Mouse (Mus musculus) urinary bladder, adult 2 months (tissue): ENCODE data around the gene Acadm. TPM values are rescaled to one million over a fixed set of nuclear protein-coding genes. Genes with fewer than 3 reads are reported as not detected.
A peak's percentile ranks its signal among the peaks of the same experiment; 100 is the strongest.

Experiments
- DNase-seq: peaks from one replicate; pipeline ENCODE4 v3.0.0; 2022; ENCODE audit warnings: low spot score
- polyA plus RNA-seq: library from polyadenylated mRNA; depleted of rRNA; stranded (reverse); fragments of >200 nt; gene quantifications from 2 replicates; pipeline ENCODE4 v1.2.3, GENCODE M21; 2012

The Acadm gene
- polyA plus RNA-seq, 1 experiment = 111 TPM

DNA sequence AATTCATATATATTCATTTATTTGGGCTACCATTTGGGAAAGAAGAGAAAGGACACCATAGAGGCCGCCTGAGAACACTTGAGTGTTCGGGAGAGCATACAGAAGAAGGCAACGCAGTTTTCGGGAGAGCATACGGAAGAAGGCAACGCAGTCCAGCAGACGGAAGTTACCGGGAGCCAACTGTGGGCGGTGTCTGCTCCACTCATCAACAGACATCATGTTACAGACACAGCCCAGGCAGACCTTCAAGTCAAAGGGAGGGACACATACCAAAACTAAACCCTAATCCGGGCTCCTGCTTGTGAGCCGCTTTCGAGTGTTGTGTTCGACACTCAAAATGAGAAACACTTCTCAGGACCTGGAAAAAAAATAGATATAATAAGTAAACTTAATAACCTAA is 2.8 kb downstream of the Acadm start:
- DNase-seq = no peak

DNA sequence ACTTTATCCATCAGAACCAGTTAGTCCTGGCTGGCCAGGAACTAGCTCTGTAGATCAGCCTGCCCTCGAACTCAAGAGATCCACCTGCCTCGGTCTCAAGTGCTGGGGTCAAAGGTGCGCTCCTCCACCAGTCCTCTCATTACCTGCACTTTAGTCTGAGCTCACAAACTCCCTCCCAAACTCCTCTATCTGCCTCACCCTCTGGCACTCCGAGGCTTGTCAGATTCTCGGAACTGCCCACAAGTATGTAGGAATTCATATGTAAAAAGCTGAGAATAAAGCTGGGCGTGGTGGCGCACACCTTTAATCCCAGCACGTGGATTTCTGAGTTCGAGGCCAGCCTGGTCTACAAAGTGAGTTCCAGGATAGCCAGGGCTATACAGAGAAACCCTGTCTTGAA is 3.9 kb downstream of the Acadm start:
- DNase-seq = no peak

DNA sequence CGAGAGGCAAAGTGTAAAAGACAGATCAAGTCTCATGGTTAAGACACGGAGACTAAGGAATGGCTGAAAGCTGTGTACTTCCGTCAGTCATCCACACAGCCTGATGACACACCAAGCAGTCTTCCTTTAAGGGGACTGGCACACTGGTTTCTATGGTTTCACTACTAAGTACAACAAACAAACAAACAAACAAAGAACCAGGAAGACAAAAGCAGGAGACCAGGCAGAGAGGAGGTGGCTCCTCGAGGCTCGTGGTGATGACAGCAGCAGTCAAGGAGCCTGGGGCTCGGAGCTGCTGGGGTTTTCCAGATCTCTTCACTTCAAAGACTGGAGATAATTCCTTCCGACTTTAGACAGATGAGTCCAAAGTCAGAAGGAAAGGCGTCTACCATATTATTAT is 4.4 kb downstream of the Acadm start:
- DNase-seq = no peak

DNA sequence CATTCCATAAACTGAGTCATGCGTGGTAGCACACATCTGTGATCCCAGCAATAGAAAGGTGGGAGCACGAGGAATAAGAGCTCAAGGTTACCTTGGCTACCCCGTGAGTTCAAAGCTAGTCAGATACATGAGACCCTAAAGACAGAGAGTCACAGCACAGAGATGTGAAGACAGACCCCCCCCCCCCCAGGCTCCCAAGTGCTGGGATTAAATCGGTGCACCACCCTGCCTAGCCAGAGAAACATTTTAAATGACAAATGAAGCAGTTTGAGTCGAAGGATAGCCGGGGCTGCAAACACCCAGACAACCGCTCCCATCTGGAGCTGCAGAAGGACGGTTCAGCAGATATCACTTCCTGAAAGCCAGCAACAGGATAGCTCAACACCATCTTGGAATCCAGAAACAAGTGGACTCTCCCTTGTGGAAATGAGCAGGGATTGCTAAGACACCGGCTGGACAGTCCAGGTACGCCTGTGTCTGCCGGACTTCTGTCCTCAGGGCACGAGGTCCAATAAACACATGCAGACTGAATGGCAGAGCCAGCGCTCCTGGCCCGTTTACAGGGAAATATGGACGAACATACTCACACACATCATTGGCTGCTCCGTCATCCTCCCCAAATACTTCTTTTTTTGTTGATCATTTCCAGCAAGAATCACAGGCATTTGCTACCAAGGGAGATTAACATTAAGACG is 7.2 kb downstream of the Acadm start:
- DNase-seq = no peak

DNA sequence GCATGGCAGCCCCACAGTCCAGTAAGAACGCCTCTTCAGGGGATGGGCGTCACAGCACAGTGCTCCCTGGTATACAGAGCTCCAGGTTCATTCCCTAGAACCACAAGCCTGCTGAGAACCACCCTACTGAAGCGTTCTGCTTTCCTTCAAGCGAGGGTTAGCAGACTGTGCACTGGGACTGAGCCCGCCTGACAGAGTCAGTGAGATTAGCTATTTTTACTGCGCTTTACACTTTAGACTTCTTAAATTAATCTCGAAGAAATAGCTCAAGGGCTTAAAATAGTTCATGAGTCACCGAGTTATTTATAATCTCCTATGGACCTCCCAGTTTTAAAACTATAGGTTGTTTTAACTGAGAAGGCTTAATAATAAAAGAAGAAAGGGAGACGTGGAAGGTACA is 8.6 kb downstream of the Acadm start:
- no peak for DNase-seq

DNA sequence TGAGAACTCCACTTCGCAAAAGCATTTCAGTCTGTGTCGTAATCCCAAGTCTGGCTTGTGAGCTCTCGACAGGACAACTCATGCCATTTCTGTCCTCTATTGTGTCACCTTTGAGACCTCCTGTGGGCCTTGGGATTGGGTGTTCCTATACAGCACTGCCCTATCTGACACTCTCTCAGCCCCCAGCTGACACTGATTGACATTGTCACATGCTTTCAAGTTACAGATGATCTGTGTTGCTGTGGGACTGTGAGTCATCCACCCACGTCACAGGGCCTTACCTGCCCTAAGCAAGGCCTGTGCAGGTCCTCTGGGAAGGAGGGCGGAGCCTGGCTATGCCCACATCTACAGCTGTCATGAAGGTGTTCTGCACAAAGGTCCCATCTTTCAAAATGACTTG is 12.0 kb downstream of the Acadm start:
- no peak for DNase-seq

DNA sequence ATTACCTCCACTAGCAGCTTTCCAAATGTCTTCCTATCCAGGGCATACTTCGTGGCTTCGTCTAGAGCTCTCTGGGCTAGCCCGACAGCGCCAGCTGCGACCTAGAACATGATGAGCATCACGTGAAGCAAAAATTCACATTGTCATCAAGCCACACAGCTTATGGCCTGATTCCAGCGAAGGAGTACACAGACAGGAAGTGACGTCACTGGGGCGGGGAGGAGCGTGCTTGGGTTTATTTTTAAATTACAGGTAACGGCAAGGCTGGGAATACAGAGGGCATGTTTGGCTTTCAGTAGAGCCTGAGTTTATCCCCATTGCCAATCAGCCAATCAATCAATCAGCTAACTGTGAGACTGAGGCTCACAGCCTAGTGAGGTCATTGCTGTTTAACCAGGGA is 14.9 kb downstream of the Acadm start:
- DNase-seq = no peak

DNA sequence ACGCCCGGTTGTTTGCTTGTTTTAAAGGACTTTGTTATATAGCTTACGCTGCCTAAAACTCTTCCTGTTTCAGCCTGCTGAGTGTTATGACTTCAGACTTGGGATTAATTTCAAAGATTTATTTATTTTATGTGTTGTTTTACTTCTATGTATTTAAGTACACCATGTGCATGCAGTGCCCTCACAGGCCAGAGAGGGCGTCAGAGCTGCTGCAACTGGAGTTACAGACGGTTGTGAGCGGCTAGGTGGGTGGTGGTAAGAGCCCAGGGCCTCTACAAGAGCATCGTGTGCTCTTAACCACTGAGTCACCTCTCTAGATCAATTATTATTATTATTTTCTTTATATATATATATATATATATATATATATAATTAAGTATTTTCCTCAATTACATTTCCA is 18.1 kb downstream of the Acadm start:
- DNase-seq = no peak

DNA sequence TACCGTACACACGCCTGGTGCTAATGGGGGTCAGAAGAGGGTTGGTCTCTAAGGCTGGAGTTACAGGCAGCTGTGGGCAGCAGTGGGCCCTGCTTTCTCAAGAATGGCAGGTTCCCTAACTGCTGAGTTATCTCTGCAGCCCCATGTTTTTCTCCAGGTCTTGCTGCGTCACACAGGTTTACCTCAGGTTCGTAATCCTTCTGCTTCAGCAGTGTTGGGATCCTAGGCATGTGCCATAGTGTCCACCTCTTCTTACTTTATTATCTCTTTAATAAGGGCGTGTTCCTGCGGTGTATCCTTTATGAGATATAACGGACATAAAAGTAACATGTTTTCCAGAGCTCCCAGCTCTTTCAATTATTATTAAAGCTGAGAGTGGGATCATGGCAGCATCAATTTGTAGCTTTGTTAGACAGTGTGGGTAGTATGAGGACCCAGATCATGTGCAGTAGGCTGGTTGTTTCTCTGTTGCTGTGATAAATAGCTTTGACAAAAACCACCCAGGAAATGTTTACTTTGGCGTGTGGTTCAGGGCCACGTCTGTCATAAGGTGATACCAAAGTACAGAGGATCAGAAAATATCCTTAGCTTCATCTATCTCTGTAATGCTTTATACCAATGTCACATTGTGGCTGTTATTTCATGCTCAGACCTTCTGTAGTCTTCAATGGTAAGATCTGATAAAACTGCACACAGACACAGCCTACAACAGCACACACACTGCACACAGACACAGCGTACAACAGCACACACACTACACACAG is 23.1 kb downstream of the Acadm start:
- no peak for DNase-seq

DNA sequence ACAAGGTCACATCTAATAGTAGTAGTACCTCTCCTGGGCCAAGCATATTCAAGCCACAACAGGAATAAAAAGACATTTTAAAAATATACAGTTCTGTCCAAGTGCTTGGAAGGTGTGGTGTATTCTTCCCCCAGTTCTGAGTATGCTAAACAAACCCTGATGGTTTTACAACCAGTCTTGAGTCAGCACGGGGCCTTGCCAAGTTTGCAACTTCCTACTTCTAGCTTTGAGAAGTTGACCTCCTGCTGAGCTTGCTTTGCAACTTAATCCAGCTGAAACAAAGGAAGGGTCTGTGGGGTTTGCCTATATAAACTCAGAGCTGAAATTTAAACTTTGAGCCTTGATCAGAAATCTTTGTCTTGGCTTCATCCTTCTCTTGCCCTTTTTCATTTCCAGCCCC is 27.2 kb downstream of the Acadm start:
- no peak for DNase-seq

DNA sequence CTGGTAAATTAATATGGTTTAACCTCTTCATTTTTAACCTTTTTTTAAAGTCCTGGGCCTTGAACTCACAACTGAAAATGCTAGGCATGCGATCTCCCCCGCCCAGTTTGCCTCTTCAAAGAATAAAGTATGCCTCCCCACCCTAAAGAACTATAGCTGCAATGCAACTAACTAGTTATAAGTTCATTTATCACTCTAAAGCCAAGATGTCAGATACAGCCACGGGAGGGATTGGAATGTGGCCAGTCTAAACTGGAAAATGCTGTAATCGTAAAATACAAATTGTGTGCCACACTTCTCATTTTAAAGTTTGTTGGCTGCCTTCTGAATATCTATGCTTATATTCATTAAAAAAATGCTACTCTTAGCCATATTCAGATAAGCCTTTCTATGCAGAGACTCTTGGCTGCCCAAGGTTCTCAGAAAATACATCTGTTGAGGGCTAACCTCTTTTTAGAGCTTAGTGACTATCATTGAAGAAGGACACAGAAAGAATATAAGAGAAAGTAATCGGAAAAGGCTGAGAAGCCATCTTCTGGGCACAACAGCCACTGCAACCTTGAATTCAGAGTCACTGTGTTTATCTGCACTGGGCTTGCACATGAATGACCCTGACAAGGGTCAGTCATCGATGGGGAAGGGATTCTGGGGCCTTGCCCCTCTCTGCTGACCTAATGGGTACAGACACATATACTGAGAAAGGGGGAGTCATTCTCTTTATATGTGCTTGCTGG is 30.8 kb downstream of the Acadm start:
- DNase-seq = no peak

DNA sequence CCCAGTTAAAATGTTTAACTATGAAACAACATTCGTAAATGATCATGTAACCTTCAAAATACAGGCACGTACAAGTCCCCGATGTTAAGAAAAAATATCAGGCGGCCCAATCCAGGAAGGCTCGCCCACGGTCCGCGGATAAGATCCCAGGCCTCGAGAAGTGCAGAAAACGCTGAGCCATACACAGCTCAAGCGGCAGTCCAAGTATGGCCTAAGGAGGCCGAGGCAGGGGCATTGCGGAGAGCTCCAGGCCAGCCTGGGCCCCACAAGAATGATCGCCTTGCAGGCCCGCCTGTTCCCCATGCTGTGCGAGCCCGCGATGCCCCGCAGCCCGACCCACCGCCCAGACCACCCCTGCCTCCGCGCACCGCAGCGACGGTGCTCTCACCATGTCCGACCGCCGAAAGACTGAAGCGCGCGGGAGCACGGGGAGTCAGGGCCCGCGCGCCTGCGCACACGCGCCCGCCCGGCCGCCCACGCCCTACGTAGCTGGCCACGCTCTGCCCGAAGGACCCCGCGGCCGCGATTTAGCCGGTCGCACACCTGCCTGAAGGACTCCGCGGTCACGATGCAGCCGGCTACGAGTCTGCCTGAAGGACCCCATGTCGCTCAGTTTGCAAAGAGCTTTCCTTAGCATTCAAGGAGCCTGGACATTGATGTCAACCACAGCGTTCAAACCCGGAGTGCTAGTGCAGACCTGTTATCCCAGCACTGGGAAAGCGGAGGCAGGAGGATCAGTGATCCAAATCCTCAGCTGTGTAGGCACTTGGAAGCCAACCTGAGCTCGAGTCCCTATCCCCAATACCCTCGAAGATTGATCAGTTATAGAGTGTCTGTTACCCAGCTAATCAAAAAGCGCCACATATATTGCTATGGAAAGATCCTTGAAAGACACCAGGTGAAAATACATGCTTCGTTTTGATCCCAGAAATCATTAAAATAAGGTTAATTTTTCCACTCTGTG is 31.6 kb downstream of the Acadm start, which contains the start of gene Rabggtb:
Rabggtb (minus strand) TSS at position 464 of the 964 bp plus-strand sequence.
- DNase-seq = peak; percentile 90

DNA sequence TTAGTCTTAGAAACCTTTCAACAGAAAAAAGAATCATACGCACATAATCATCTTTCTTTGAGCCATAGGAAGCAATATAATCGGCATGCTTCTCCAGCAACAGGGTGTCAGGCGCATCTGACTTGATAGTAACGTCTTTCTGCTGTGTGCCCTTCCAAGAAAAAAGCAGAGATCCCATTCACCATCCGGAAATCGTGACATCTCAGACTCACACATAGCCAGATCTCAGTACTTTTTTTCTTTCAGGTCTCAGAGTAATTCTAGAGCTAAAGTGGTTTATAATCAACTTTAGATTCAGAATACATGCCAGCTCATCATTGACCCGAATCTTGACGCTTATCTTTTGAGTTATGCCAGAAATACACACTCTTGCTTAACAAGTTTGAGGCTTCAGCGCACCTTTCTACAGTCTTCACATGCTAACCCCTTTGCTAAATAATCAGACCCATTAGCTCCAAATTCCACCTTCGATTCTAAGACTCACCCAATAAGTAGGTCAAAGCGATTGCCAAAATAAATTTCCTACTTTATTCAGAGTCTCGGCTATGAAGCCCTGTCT is 32.5 kb downstream of the Acadm start:
- no peak for DNase-seq

DNA sequence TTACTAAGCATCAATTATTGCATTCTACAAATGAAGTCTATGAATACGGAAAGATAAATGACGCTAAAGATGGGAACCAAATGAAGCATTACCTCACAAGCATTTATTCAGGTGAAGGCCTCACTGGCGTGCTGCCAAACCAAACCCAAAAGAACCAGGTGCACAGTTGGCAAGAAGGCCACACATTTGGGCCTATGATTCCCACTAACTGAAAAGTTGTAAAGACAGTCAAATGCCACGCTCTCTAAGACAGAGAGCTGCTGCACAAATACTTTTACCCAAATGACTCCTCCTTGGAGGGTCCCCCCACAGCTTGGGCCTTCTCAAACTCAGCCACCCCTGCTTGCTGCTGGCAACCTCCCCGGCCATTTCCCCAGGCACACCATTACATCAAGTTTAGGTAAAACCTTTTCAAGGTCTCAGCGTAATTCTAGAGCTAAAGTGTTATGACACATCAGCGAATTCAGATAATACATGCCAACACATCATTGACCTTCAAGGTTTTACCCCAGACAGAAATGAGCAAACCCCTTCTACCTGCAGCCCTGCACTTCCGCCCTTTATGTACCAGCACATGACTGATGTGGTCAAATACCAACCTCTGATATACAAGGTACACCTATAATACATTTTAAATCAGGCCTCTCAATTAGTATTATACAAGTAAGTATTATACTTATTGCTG is 33.1 kb downstream of the Acadm start:
- no peak for DNase-seq

DNA sequence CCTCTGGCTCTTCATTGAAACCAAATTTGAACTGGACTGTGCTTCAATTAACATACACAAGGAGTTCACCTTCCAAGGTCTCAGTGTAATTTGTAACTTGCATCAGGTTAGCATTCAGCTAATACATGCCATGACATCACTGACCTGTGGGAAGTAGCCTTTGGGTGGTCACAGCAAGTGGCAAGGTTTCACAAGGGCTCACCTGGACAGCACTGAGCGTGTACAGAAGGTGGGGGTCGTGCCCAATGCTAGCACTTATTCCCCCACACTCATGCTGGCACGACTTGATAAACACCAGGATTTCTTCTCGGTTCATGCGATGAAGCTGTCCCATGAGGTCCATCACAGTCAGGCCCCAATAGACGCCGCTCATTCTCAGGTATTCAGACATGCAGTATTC is 33.9 kb downstream of the Acadm start:
- DNase-seq = no peak

DNA sequence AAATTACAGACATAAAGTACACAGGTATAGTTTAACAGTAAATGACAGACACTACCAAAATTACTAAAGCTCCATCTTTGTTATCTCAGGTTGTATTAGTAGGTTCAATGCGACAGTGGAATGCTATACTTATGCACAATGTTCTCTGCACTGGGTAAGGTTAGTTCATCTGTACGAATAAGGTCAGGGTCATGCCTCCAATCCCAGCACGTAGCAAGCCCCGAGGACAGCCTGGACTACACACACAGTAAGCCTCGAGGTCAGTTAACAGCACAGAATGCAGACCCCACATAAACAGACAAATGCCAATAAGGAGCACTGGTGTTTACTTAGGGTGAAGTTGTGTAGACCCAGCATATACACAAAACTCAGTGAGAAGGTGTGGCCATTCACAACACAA is 35.5 kb downstream of the Acadm start:
- no peak for DNase-seq

DNA sequence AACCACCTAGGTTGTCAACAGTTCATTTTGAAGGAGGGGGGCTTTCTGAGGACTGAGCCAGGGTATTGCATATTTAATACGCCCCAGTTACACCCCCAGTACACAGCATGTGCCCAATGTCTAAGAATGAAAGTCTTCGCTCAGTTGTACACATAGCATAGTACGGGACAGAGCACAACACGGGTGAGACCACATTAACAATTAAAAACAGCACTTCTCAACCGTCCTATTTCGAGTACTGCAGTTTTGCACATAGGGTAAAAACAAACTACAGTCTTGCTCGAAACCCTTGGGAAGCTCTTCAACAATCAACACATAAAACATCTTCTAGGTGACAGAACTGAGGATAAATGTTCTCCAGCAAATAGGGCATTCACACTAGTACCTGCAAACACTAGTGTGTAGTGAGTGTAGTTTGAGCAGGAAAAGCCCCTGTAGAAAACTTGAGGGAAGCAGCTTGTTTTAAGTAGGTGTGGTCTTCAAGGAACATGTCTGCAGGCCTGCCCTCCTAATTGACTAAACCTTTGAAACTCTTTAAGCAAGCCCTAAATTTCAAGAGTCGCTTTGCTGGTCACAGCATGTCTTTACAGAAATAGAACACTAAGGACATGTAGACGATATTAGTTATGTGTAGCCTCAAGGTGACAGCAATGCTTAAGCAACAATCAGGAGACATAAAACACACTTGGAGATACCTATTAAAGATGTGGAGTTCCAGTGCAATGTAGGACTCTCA is 38.1 kb downstream of the Acadm start, which contains the start of gene Msh4:
Msh4 (minus strand) TSS at position 3 of the 736 bp plus-strand sequence.
- no peak for DNase-seq

DNA sequence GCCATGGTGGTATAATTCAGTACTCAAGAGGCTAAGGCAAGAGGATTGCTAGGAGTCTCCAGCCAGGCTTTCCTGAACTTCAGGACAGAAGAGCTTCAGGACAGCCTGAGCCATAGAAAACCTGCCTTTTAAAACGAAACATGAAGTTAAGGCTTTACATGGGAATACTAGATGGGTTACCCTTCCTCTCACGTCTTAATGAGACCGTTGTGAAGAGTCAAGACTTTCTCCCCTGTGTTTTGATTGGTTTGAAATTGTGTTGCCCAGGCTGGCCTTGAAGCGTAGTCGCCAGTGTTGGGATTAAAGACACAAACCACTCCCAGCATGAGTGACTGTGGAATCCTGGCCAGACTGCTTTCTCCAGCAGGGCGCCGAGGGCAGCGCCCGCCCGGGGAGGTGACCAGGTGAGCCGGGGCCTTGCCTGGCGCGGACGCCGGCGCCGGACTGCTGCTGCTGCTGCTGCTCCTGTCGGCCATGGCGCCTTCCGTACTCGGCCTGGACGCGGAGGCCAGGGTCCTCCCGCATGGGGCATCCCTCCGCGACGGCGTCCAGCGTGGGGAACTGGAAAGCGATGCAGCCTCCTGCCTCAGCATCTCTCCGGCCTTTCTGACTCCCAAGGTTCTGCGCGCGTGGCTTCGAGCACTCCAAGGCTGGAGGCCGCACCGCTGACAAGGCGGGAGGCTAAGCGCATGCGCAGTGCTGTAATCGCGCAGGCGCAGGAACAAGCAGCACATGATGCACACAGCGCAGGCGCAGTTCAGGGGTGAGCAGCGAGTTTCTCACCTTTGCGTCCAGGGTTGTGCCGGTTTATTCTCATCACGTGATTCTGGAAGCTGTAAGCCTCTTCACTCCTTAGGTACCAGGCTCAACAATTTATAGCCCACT is 38.9 kb downstream of the Acadm start:
- DNase-seq = no peak

DNA sequence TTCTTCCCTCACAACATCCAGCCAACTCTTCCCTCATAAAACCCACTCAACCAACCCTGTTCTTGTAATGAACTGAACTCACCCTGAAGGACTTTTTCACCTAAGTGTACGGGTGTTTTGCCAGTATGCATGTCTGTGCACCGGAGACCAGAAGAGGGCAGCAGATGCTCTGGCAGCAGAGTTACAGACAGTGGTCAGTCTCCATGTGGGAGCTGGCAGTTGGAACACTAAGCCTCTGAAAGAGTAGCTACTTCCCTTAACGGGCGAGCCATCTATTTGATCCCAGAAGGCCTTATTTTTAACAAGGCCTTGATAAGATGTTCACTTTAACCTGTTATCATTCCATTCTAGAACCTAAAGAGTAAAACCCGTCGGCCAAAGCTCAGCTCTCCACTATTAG is 39.8 kb downstream of the Acadm start:
- no peak for DNase-seq
